19 mouse cellular contexts compared by ENCODE assay signal in genomic region chr13:59229111-59229541, GRCm38 (mm10).
DNase-seq lines count a peak whose midpoint lies in the region; ATAC-seq and TF ChIP-seq lines count a peak whose summit lies in the region.
"Had no signal": no experiment of that assay in that cellular context is flagged by ENCODE, and none has a peak within 500 bp of the region (broad histone marks: within the 10 kb centered on the region; RNA-seq: fewer than 3 reads in every experiment).

No protein-coding gene starts in this region.

- no peak overlapping the region for H3K4me3 ChIP-seq in gastrocnemius, adult 2 months
- H3K4me3 ChIP-seq in lung, adult 2 months (replicated peaks; ENCODE audit: extremely low read depth, low read depth, low read length) = no peak overlapping the region
- H3K4me3 ChIP-seq: heart, embryonic 15.5 days; midbrain, embryonic 12.5 days; neural tube, embryonic 12.5 days had no signal

- ATAC-seq in monocyte, adult 5-6 weeks (replicated peaks; ENCODE audit: insufficient number of reproducible peaks, low FRiP score, low TSS enrichment, poor library complexity, severe bottlenecking) = peak; percentile 68
- ATAC-seq: hindbrain, embryonic 16.5 days had no signal

- DNase-seq in gastrocnemius, adult 2 months = no peak
- no peak for DNase-seq in gastrocnemius, postnatal 36 days
- peak; percentile 4 for DNase-seq in lung, adult 2 months
- DNase-seq in lung, postnatal 25 days (ENCODE audit: low spot score) = no peak
- DNase-seq in fat pad, adult 2 months (ENCODE audit: extremely low read depth, low read depth, low spot score) = peak; percentile 50
- no peak for DNase-seq in heart, postnatal 14 days
- no peak for DNase-seq in layer of hippocampus, adult 9-10 months (ENCODE audit: low spot score)
- DNase-seq: cerebellum, adult 11 months; cerebellum, postnatal 14 days; embryo, embryonic 11 days; kidney, postnatal 10 days; lung, embryonic 14.5 days; right cerebral cortex, postnatal 14 days; thymus, postnatal 14 days had no signal

- H3K27ac ChIP-seq in gastrocnemius, adult 2 months = peak overlapping the region; percentile 49
- H3K27ac ChIP-seq: midbrain, embryonic 12.5 days; neural tube, embryonic 12.5 days had no signal

- no peaks in the 10 kb centered on the region for H3K4me1 ChIP-seq in lung, adult 2 months (ENCODE audit: control insufficient read depth, insufficient read depth, low read length)
- H3K4me1 ChIP-seq: neural tube, embryonic 12.5 days had no signal

- 75% methylated on average over 6 of the region's 6 CpGs for WGBS in lung, adult 2 months

- TF ChIP-seq CTCF in gastrocnemius, adult 2 months (IDR thresholded peaks at IDR 0.05) = no peak
- TF ChIP-seq CTCF in lung, adult 2 months (IDR thresholded peaks at IDR 0.05; ENCODE audit: insufficient read depth, low read length) = no peak

- intact Hi-C loops in gastrocnemius, adult 2 months (cut with DNase I) = no loop called here
- intact Hi-C loops in gastrocnemius, postnatal 36 days (cut with DNase I) = no loop called here
- intact Hi-C loops in heart, postnatal 14 days (cut with DNase I) = no loop called here

- TF ChIP-seq POLR2A in lung, adult 2 months (IDR thresholded peaks at IDR 0.05; ENCODE audit: borderline replicate concordance, extremely low read depth, low read depth, low read length) = no peak

Comparison
In these comparisons a context has a peak if more than half of its experiments do, and no peak if none do; other contexts are left out.
1. DNase-seq: peak in lung, adult 2 months (single experiment) and fat pad, adult 2 months (single experiment); none in gastrocnemius, adult 2 months (single experiment), gastrocnemius, postnatal 36 days (0 of 2), lung, postnatal 25 days (single experiment), heart, postnatal 14 days (0 of 2) and layer of hippocampus, adult 9-10 months (single experiment).